Mouse (Mus musculus): ENCODE measurements around the gene Dmrt1.

DNA sequence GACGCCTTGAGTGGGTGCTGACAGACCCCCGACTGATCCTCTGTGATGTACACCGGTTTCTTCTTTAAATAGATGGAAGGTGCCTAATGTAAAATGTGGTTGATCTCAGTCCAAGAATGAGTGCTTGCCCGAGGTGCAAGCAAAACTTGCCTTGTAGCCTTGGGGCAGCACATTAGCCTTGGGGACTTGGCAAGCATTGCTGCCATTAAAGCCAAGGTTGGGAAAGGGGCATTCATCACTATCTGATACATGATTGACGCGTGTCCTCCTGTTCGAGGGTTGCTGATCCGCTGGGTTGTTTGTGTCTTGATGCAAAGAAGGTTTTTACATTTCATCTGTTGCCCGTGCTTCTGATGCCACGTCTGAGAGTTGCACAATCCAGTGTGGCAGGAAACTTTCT, 69.0 kb downstream of the Dmrt1 start:
- TF ChIP-seq CTCF (IDR thresholded peaks at IDR 0.05; ENCODE audit: control insufficient read depth, insufficient read depth, insufficient replicate concordance, low read depth, low read length) (no peak), POLR2A (IDR thresholded peaks at IDR 0.05; ENCODE audit: control insufficient read depth, low read depth, low read length) (no peak)

All from testis, adult 2 months (tissue).